Mouse (Mus musculus) 3134 (cell line): ENCODE data around the gene Spc24.

Experiments
- DNase-seq: peaks from one replicate; pipeline ENCODE4 v3.0.0-alpha.2; 2011; ENCODE audit warnings: low spot score; ENCODE audit not compliant: insufficient read length; ENCODE audit errors: extremely low read depth

The Spc24 gene

GRCm38 (mm10) chr9:21750370-21750769 is 9.7 kb downstream of the Spc24 start:
- DNase-seq: no peak

DNA sequence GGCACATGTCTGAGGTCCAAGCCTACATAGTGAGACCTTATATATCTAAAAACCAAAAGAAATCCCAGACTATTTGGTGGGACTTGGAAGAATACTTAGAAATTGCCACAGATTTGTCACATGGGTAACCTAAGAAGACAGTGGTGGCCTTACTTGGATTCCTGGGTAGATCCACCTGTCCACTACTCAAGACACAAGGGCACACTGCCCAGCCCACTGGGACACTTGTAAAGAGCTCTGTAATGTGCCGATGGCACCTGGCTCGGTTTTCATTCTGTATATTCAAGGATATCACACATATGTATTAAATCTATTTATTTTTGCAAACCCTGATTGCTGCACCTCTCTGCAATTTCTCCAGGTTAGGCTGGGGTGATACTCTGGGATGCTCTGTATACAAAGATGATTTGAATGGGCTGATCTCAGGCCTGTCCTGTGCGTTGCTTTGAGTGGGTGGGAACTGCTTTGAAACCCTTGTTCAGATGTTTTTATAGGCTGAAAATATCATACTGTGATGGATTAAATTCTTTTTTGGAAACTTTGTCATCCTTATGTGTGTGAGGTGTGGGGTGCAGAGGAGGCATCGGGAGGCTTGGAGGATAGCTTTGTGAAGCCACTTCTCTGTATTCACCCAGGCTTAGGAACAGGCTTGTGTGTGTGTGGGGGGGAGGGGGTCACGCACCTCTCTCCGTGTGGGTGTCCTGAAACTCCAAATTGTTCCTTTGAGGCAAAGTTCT is 10.6 kb downstream of the Spc24 start:
- DNase-seq: no peak

DNA sequence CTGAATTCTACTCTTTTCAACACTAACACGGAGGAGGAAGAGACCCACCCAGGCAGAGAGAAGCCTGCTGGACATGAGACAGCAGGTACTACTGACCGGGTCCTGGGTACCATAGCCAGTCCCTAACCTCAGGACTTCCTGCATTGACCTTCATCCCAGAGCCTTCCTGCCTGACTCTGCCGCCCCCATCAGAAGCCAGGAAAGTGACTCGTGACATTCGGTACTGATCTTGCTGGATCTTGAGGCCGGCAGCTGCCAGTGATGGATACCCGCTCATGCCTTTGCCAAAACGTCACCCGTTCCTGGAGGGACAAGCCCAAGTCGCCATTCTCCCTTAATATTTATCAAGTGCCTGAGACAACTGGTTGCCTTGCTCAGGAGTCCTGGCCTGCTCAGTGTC is 11.6 kb downstream of the Spc24 start:
- peak; percentile 39 for DNase-seq

- peak; percentile 15 for DNase-seq
These were observed 12.1 kb downstream of the Spc24 start for GRCm38 (mm10) chr9:21748033-21748432.

DNA sequence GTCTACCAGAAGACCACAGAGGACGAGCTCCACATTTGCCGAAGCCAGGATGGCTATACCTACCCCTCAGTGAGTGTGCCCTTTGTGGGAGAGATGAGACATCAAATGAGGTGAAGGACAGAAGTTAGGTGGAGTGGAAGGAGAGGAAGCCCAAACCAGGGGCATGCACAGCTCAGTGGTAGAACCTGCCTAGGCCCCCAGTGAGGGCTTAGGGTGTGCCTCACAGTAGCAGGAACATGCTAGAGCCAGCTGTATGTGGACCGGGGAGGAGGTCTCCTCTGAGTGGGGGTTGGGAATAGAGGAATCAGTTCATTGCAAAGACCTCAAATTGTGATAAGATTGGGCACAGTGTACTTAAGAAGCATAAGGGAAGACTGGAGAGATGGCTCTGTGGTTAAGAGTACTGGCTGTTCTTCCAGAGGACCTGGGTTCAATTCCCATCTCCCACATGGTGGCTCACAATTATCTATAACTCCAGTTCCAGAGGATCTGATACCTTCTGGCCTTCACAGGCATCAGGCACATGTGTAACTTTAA is 12.8 kb downstream of the Spc24 start:
- no peak for DNase-seq

- no peak for DNase-seq
These were observed 18.6 kb downstream of the Spc24 start for GRCm38 (mm10) chr9:21741514-21741913.

DNA sequence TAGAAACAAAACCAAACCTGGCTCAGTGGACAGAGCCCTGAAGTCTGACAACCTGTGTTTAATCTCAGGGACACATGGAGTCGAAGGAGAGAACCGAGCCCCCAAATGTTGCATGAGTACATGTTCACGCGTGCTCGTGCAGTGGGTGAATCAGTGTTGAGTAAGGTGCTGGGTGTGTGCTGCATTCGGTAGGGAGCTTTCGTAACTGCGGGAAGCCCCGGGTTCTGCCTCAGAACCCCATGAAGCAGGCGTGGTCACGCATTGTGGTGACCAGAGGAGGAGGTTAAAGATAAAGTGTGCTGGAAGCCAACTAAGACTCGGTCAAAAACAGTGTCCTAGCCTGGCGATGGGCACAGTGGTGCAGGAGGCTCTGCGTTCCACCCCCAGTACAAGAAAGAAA is 19.7 kb downstream of the Spc24 start:
- no peak for DNase-seq

GRCm38 (mm10) chr9:21738776-21739175 is 21.3 kb downstream of the Spc24 start:
- DNase-seq: no peak

DNA sequence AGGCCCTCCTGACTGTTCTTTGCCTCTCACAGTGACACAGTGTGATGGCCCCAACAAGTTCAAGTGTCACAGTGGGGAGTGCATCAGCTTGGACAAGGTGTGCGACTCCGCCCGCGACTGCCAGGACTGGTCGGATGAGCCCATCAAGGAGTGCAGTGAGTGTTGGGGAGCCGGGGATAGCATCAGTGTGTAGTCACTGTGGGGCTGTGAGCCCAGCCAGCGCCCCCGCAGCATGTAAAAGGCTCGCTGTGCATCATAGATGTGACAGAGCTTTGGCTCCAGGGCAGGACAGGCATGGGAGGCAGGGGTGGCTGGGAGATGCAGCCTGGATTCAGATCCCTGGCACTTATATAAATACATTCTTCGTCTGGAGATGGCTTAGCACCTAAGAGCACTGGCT is 22.9 kb downstream of the Spc24 start:
- no peak for DNase-seq

DNA sequence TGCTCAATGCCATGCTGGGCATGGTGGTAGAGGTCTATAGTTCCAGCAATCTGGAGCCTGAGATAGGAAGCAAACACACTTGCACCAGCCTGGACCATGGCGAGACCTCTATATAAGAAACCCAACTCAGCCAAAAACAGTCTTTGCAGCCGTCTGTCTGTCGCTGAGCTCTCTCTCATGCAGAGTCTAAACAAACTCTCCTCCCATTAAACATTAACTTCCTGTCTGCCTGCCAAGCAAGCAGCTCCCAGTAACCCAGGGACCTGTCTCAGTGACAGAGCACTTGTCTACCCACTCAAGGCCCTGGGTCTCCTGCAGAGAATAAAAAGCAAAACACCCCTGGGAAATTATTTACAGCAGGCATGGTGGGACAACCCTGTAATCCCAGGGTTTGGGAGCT is 23.5 kb downstream of the Spc24 start:
- DNase-seq: no peak

- no peak for DNase-seq
These were observed 25.0 kb downstream of the Spc24 start for GRCm38 (mm10) chr9:21735126-21735525.

DNA sequence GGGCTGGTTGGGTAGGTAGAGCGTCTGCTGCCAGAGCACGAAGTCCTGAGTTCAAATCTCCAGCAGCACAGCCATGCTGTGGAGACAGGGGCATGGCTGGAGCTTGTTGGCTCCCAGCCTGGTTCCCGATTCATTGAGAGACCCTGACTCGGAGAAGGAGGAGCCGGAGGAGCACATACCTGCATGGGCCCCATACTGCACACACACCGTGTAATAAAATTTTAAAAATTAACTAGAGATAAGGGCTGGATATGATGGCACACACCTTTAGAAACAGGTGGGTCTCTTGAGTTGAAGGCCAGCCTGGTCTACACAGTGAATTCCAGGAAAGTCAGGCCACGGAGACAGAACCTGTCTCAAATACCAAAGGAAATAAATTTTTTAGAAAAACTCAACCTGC is 26.1 kb downstream of the Spc24 start:
- DNase-seq: no peak

GRCm38 (mm10) chr9:21733446-21733845 is 26.7 kb downstream of the Spc24 start:
- no peak for DNase-seq

DNA sequence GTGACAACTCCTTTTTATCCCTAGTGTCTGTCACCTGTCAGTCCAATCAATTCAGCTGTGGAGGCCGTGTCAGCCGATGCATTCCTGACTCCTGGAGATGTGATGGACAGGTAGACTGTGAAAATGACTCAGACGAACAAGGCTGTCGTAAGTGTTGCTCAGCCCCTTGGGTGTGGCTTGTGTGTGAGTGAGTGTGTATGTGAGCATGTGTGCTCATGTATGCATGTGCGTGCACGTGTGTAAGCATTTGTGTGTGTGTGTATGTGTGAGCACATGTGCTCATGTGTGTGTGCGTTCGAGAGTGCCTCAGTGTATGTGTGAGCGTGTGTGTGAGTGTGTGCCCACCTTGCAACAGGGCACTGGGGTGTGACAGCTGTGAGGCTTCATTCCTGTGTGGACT is 27.8 kb downstream of the Spc24 start:
- no peak for DNase-seq

DNA sequence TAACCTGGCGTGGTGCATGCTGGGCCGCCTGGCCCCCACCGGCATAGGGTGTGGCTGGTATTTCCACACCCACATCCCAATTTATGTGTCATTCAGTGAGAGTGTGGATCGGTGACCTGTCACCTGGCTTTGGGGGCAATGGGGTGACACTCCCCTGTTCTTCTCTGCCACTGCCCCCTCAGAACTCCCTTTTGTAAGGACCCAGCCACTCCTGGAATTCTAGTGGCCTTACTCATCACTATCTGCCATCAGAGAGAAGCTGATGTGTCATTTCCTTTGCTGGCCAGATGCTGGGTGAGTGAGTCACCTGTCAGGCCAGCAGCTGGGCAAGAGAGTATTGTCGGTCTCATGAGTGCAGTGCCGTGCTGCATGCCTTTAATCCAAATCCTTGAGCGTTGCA is 30.8 kb downstream of the Spc24 start:
- DNase-seq: peak; percentile 91

GRCm38 (mm10) chr9:21728261-21728832 is 31.8 kb downstream of the Spc24 start:
- no peak for DNase-seq

GRCm38 (mm10) chr9:21726218-21726975 is 33.7 kb downstream of the Spc24 start:
- no peak for DNase-seq

- no peak for DNase-seq
These were observed 34.6 kb downstream of the Spc24 start for GRCm38 (mm10) chr9:21725224-21726121.

DNA sequence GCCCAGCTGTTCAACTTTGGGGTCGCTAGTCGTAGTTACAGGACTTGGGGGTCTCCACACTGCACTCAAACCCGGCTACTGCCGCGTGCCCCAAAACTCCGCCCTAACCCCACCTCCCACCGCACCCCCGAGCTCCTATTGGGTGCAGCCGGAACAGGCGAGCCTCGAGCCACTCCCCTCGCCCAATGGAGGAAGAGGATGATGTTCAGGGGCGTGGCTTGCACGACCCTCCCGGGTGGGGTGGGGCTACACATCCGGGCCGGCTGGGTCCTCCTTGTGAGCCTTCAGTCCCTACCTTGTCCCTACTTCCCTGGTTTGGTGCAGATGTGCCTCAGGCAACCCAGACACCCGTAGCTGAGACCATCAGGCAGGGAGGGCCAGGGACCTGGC is 36.0 kb downstream of the Spc24 start:
- peak; percentile 96 for DNase-seq

DNA sequence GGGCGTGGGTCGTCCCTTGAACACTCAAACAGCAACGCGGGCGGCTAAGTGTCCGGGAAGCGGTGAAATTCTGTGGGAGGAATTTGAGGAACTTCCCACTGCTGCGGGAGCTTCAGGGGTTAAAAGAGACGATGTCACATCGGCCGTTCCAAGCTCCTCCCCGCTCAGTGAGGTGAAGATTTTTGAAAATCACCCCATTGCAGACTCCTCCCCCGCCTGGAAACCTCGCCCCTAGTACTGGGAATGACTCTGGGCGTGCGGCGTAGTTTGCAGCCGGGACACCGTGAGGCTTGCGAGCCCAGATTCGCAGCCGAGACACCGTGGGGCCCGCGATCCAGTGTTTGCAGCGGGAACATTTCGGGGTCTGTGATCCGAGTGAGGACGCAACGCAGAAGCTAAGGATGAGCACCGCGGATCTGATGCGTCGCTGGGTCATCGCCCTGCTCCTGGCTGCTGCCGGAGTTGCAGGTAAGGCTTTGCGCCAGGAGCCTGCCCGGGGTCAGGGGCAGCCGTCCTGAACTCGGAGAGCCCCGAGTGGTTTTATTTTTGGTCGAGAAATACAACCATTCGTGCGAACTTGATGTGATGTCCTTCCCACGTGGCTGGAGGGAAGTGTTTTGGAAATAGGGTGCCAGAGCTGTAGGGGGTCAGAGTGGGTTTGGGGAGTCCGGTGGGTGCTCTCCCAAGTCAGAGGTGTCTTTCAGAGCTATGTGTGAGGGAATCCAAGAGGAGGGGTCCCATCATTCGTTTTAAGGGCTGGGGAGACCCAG is 36.5 kb downstream of the Spc24 start, which contains the start of gene Ldlr:
TSS of gene Ldlr (plus strand) at position 107 of the 770 bp plus-strand sequence.
- DNase-seq: peak; percentile 90
